Mouse (Mus musculus) CH12.LX (cell line): Measurements from ENCODE around the gene Lrig2. TPM values are rescaled to one million over a fixed set of nuclear protein-coding genes. Genes with fewer than 3 reads are reported as not detected.

ENCODE experiments used
- DNase-seq: peaks from one replicate; pipeline ENCODE4 v3.0.0-alpha.2; 2013; ENCODE audit errors: extremely low read depth
- H3K27ac ChIP-seq: 2 replicates; pipeline ENCODE4 v1.5.1; 2012; ENCODE audit warnings: low read depth, mild to moderate bottlenecking, control low read depth, moderate library complexity; ENCODE audit not compliant: insufficient read depth
- H3K27me3 ChIP-seq: replicated peaks from 2 replicates; pipeline ENCODE3; 2012; ENCODE audit warnings: inconsistent platforms
- H3K36me3 ChIP-seq, 2 experiments: replicated peaks in 1 of 2; 2 replicates each; pipeline versions ENCODE3 to v1.6.1; 2012; ENCODE audit warnings: inconsistent platforms in 1 of 2, low read length in 1 of 2, mild to moderate bottlenecking in 1 of 2, mixed read lengths in 1 of 2, moderate library complexity in 1 of 2; ENCODE audit not compliant: control insufficient read depth in 1 of 2, insufficient read depth in 1 of 2
- H3K4me1 ChIP-seq, 2 experiments: 2 replicates each; pipeline ENCODE4 v1.6.1; 2012; ENCODE audit warnings: inconsistent platforms in 1 of 2, moderate library complexity in 1 of 2; ENCODE audit not compliant: insufficient read depth in 2 of 2, control insufficient read depth in 1 of 2
- H3K4me2 ChIP-seq: 2 replicates; pipeline ENCODE4 v1.6.1; 2012; ENCODE audit warnings: low read depth, mild to moderate bottlenecking, control low read depth; ENCODE audit not compliant: poor library complexity, insufficient read depth, severe bottlenecking
- H3K4me3 ChIP-seq, 3 experiments: fragments of 150-350 bp in 1 of 3; sonication (generic) in 1 of 3; replicated peaks in 1 of 3; 2 replicates each; pipeline versions ENCODE3 to v1.5.1; 2011 to 2012; ENCODE audit warnings: low read depth in 2 of 3, low read length in 2 of 3, mild to moderate bottlenecking in 2 of 3, moderate library complexity in 2 of 3, control low read depth in 1 of 3, improper control_type of control experiment in 1 of 3, inconsistent platforms in 1 of 3, mixed read lengths in 1 of 3; ENCODE audit not compliant: poor library complexity in 1 of 3
- H3K79me2 ChIP-seq: replicated peaks from 2 replicates; pipeline ENCODE4 v1.6.1; 2012; ENCODE audit warnings: mild to moderate bottlenecking, moderate library complexity; ENCODE audit not compliant: control insufficient read depth, poor library complexity, insufficient read depth, severe bottlenecking; ENCODE audit errors: extremely low read depth
- H3K9ac ChIP-seq: 2 replicates; pipeline ENCODE4 v1.6.1; 2012; ENCODE audit warnings: low read depth, mild to moderate bottlenecking, control low read depth, moderate library complexity; ENCODE audit not compliant: insufficient read depth
- H3K9me3 ChIP-seq: replicated peaks from 2 replicates; pipeline ENCODE3; 2012; ENCODE audit warnings: low read length, inconsistent platforms, mixed read lengths
- CTCF ChIP-seq, 2 experiments: IDR thresholded peaks in 1 of 2; conservative IDR thresholded peaks in 1 of 2; 2 replicates each; pipeline ENCODE4 v1.5.1; 2011 to 2012; ENCODE audit warnings: low read depth in 2 of 2, low read length in 2 of 2, improper control_type of control experiment in 1 of 2, inconsistent platforms in 1 of 2, mild to moderate bottlenecking in 1 of 2, moderate library complexity in 1 of 2
- E2F4 ChIP-seq: IDR thresholded peaks from 2 replicates; pipeline ENCODE4 v1.6.1; 2011; ENCODE audit warnings: low read depth, low read length, improper control_type of control experiment; ENCODE audit not compliant: insufficient replicate concordance
- EP300 ChIP-seq: IDR thresholded peaks from 2 replicates; pipeline ENCODE4 v1.6.1; 2011; ENCODE audit warnings: low read length, improper control_type of control experiment
- GABPA ChIP-seq: IDR thresholded peaks from 2 replicates; pipeline ENCODE4 v1.6.1; 2012; ENCODE audit warnings: low read depth, low read length, improper control_type of control experiment, inconsistent platforms; ENCODE audit not compliant: insufficient replicate concordance
- IRF4 ChIP-seq: IDR thresholded peaks from 2 replicates; pipeline ENCODE4 v1.6.1; 2014; ENCODE audit warnings: low read depth, mild to moderate bottlenecking, inconsistent platforms, low read length, improper control_type of control experiment
- JUND ChIP-seq: conservative IDR thresholded peaks from 2 replicates; pipeline ENCODE4 v1.6.1; 2011; ENCODE audit warnings: low read depth, low read length, improper control_type of control experiment
- KAT2A ChIP-seq: IDR thresholded peaks from 2 replicates; pipeline ENCODE4 v1.6.1; 2012; ENCODE audit warnings: low read length, improper control_type of control experiment, inconsistent platforms; ENCODE audit not compliant: insufficient replicate concordance
- MAX ChIP-seq: IDR thresholded peaks from 2 replicates; pipeline ENCODE4 v1.6.1; 2011; ENCODE audit warnings: low read length, improper control_type of control experiment
- MAZ ChIP-seq: IDR thresholded peaks from 2 replicates; pipeline ENCODE4 v1.6.1; 2012; ENCODE audit warnings: low read depth, mild to moderate bottlenecking, inconsistent platforms, low read length, improper control_type of control experiment, moderate library complexity
- MXI1 ChIP-seq: IDR thresholded peaks from 2 replicates; pipeline ENCODE4 v1.6.1; 2011; ENCODE audit warnings: mild to moderate bottlenecking, low read depth, low read length, improper control_type of control experiment
- MYC ChIP-seq: IDR thresholded peaks from 2 replicates; pipeline ENCODE4 v1.6.1; 2011; ENCODE audit warnings: low read depth, mild to moderate bottlenecking, improper control_type of control experiment, low read length
- POLR2A ChIP-seq: IDR thresholded peaks from 2 replicates; pipeline ENCODE4 v1.6.1; 2011; ENCODE audit warnings: low read depth, mild to moderate bottlenecking, improper control_type of control experiment, low read length
- RAD21 ChIP-seq: IDR thresholded peaks from 2 replicates; pipeline ENCODE4 v1.6.1; 2011; ENCODE audit warnings: low read depth, mild to moderate bottlenecking, low read length, improper control_type of control experiment, moderate library complexity
- RCOR1 ChIP-seq: conservative IDR thresholded peaks from 2 replicates; pipeline ENCODE4 v1.6.1; 2012; ENCODE audit warnings: low read depth, mild to moderate bottlenecking, inconsistent platforms, low read length, improper control_type of control experiment
- SMC3 ChIP-seq: IDR thresholded peaks from 2 replicates; pipeline ENCODE4 v1.6.1; 2011; ENCODE audit warnings: low read depth, low read length, improper control_type of control experiment
- TBP ChIP-seq: conservative IDR thresholded peaks from 2 replicates; pipeline ENCODE4 v1.6.1; 2011; ENCODE audit warnings: low read depth, low read length, improper control_type of control experiment
- USF1 ChIP-seq: IDR thresholded peaks from 2 replicates; pipeline ENCODE4 v1.6.1; 2014; ENCODE audit warnings: low read depth, mild to moderate bottlenecking, inconsistent platforms, low read length, improper control_type of control experiment
- ZC3H11A ChIP-seq: IDR thresholded peaks from 2 replicates; pipeline ENCODE4 v1.6.1; 2012; ENCODE audit warnings: low read depth, mild to moderate bottlenecking, inconsistent platforms, low read length, improper control_type of control experiment
- ZKSCAN1 ChIP-seq: IDR thresholded peaks from 2 replicates; pipeline ENCODE4 v1.6.1; 2012; ENCODE audit warnings: low read depth, inconsistent platforms, low read length, improper control_type of control experiment, borderline replicate concordance
- ZNF384 ChIP-seq: IDR thresholded peaks from 2 replicates; pipeline ENCODE4 v1.6.1; 2012; ENCODE audit warnings: low read depth, low read length, improper control_type of control experiment, inconsistent platforms
- dilution Hi-C: fragments of 300-500 bp; cut with MboI; formaldehyde crosslinking; loops from 2 replicates; pipeline ENCODE4 v1.14.3; 2020; ENCODE audit warnings: low sequenced_read_pairs; ENCODE audit not compliant: extremely low pct_unique_long_range_greater_than_20kb, extremely low pct_ligation_motif_present
- in situ Hi-C: fragments of 300-500 bp; cut with MboI; formaldehyde crosslinking; loops from 3 replicates; pipeline ENCODE4 v1.14.3; 2019; ENCODE audit warnings: low sequenced_read_pairs, low pct_ligation_motif_present, low pct_unique_long_range_greater_than_20kb, mixed read lengths
- polyA plus RNA-seq: library from polyadenylated mRNA; unstranded; fragments of >175 nt; gene quantifications from 2 replicates; pipeline ENCODE4 v1.2.1, GENCODE M21; 2012; ENCODE audit warnings: low read depth; ENCODE audit not compliant: insufficient read length
- total RNA-seq, 2 experiments: library from RNA; depleted of rRNA; stranded (reverse); fragments of 300-350 nt in 1 of 2; fragments of >200 nt in 1 of 2; gene quantifications; 2 replicates each; pipeline ENCODE4 v1.2.3; 2012 to 2014

Gene Lrig2
- total and polyA plus RNA-seq, 3 experiments = 2.8 to 5.4 (median 5.1) TPM

DNA sequence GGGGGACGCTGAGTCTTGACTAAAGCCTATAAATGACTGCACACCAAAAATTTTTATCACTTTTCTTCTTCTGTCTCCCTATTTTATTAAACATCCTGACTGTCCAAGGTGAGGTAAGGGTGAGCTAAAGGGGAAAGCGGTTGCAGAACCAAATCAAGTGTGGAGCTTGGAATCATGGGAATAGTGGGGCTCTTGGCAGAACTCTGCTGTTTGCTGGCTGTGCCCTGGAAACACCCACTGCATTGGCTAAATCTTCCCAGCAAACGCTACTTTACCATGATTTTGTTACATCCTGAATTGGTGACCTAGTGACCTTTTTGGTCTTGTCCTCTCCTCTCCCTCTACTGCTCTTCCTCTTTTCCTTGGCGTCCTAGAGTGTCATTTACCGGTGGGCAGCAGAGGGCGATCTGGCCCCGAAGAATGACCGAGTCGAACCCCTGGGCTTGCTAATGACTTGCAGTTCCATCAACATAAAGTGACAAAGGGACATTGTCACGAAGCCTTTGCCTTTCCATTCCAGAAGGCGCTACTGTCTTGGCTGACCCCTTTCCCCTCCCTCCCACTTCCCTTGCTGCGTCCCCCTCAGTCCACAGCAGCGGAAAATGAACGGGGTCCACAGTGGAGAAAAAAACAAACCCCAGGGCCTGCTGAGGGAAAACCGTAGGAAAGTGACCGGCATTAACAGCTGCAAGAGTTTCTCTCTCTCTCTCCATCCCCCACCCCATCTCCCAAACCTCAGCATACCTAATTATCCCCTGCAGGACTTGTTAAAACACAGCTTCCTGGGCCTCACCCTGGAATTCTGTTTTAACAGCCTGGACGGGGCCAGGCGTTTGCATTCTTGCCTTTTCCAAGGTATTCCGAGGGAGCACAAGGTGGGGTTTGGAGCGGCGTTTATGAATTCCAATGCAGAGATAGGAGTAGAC is 29.7 kb upstream of the Lrig2 start:
- dilution Hi-C loops = no loop called here
- Histone ChIP-seq H3K36me3 (no peaks in the 10 kb centered on the region), H3K4me3 (no peak overlapping the region), H3K9me3 (no peaks in the 10 kb centered on the region), H3K9ac (no peak overlapping the region), H3K79me2 (no peaks in the 10 kb centered on the region), H3K4me2 (no peak overlapping the region), H3K27ac (no peak overlapping the region), H3K27me3 (no peaks in the 10 kb centered on the region), H3K4me1 (peaks cover 0 to 6% of the 10 kb centered on the region in 2 experiments; a peak in 2 of 4 replicates)
- peak; percentile 78 for TF ChIP-seq SMC3
- no peak for TF ChIP-seq KAT2A
- TF ChIP-seq ZNF384 = no peak
- TF ChIP-seq POLR2A = no peak
- TF ChIP-seq ZC3H11A = no peak
- no peak for TF ChIP-seq IRF4
- TF ChIP-seq MYC = no peak
- no peak for TF ChIP-seq RCOR1
- TF ChIP-seq RAD21 = peak; percentile 78
- no peak for TF ChIP-seq EP300
- no peak for TF ChIP-seq MXI1
- no peak for TF ChIP-seq JUND
- TF ChIP-seq MAX = no peak
- peak in 1 of 2 experiments; percentile 82; a peak in 2 of 4 replicates for TF ChIP-seq CTCF (conservative IDR thresholded peaks at IDR 0.05 in 1 of 2, IDR thresholded peaks at IDR 0.05 in 1 of 2; ENCODE audit: low read depth in 2 of 2, low read length in 2 of 2)
- TF ChIP-seq TBP = no peak
- TF ChIP-seq ZKSCAN1 = no peak
- DNase-seq = peak; percentile 45
- in situ Hi-C loops = loop anchor here (5.0 kb wide), 1 partner anchor 141 kb away; no protein-coding TSS in a partner anchor

DNA sequence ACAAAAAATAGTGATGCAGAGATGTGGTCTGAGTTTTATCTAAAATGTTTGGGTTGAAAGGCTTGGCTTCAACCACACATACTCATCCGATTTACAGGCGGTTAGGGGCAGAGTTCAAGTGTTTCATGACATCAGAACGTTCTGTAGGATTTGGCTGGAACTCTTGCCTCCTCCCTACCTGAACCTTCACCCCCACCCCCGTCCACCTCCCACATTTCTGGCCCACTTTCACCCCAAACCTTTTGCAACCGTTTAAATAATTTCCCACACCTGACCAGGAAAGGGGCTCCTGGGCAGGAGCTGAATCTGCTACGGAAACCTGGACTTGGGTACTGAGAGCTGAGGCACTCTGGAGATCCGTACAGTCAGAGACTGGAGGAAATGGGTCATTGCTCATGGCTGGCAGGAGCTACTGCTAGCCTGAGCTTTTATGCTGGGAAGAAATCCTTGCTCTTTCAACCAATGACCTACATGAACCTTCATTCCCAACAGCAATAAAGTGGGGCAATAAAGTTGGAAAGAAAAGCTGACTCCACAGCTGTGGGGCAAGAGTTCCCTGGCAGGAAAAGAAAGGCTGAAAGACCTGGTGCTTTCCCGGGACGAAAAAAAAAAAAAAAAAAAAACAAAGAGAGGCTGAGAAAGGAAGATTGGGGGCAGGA is 28.9 kb upstream of the Lrig2 start:
- Histone ChIP-seq H3K9me3 (no peaks in the 10 kb centered on the region), H3K4me3 (no peak overlapping the region), H3K27ac (no peak overlapping the region), H3K4me1 (peaks cover 0 to 6% of the 10 kb centered on the region in 2 experiments; a peak in 2 of 4 replicates), H3K9ac (no peak overlapping the region), H3K27me3 (no peaks in the 10 kb centered on the region), H3K79me2 (no peaks in the 10 kb centered on the region), H3K36me3 (no peaks in the 10 kb centered on the region), H3K4me2 (no peak overlapping the region)
- in situ Hi-C loops = loop anchor here (5.0 kb wide), 1 partner anchor 142 kb away; no protein-coding TSS in a partner anchor
- DNase-seq = no peak
- TF ChIP-seq USF1 (no peak), GABPA (no peak), E2F4 (no peak), MAZ (no peak), IRF4 (no peak), ZNF384 (no peak), JUND (no peak), RAD21 (no peak)
- dilution Hi-C loops = no loop called here
